Mouse (Mus musculus) lung, postnatal 0 days (tissue): ENCODE measurements around the gene Sec22b.

Source experiments
- CTCF ChIP-seq: IDR thresholded peaks from 2 replicates; pipeline ENCODE4 v1.5.1; 2016; ENCODE audit warnings: antibody characterized with exemption, mild to moderate bottlenecking
- EP300 ChIP-seq: IDR thresholded peaks from 2 replicates; pipeline ENCODE4 v1.6.1; 2016; ENCODE audit warnings: antibody characterized with exemption, mild to moderate bottlenecking, control low read depth

- TF ChIP-seq CTCF = peak; percentile 89
- no peak for TF ChIP-seq EP300
Measured at GRCm38 (mm10) chr3:97879222-97879621, 21.8 kb upstream of the Sec22b start.
